Mouse (Mus musculus) cortical plate, adult 2 months (tissue): ENCODE data around the gene Metrn.

Experiments used
- CTCF ChIP-seq: fragments of 200-500 bp; IDR thresholded peaks from 2 replicates; pipeline ENCODE4 v1.5.1; 2011; ENCODE audit warnings: mild to moderate bottlenecking, control low read depth, low read length; ENCODE audit not compliant: insufficient read depth; ENCODE audit errors: extremely low read depth
- POLR2A ChIP-seq: fragments of 200-500 bp; IDR thresholded peaks from 2 replicates; pipeline ENCODE4 v1.6.1; 2011; ENCODE audit warnings: mild to moderate bottlenecking, low read length, control low read depth; ENCODE audit not compliant: insufficient read depth; ENCODE audit errors: extremely low read depth

GRCm38 (mm10) chr17:25795609-25796092 lies 1.3 kb downstream of the Metrn start, which contains the start of gene AC134908.4:
- TF ChIP-seq POLR2A (no peak), CTCF (no peak)
